Mouse (Mus musculus): ENCODE measurements around the gene Ada. TPM values are rescaled to one million over a fixed set of nuclear protein-coding genes. Genes with fewer than 3 reads are reported as not detected.
"Not testable (repeated sequence)": the region's sequence is repeated elsewhere in the genome, so short reads cannot be mapped to it uniquely, and the experiment has no call there.

The Ada gene
- total RNA-seq, 2 experiments from 2014 or later, result 5.0 to 5.9 TPM

DNA sequence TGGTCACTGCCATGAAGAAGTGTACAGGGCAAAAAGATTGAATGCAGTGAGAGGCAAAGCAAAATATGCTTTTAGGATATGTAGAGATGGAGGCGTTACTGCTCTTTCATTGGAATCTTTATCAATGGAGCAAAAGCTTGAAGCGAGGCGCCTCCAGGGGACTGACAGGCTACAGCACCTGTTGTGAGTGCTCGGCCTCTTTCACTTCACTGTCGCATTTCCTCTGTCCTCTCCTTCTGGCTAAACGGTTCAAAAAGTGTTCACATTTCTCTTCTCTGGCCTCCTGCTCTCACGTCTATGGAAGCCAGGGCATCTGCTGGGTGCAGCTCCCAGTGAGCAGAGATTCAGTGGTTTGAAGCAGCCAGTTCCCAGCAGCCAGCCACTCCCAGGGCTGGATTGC lies 47.6 kb downstream of the Ada start:
- DNase-seq, result no peak
- intact Hi-C loops (cut with DNase I), result no loop called here

GRCm38 (mm10) chr2:163699078-163699780 lies 50.8 kb downstream of the Ada start:
- intact Hi-C loops (cut with DNase I), result loop anchor here (5.0 kb wide), 1 partner anchor 37 kb away; no protein-coding TSS in a partner anchor
- no peak for DNase-seq

DNA sequence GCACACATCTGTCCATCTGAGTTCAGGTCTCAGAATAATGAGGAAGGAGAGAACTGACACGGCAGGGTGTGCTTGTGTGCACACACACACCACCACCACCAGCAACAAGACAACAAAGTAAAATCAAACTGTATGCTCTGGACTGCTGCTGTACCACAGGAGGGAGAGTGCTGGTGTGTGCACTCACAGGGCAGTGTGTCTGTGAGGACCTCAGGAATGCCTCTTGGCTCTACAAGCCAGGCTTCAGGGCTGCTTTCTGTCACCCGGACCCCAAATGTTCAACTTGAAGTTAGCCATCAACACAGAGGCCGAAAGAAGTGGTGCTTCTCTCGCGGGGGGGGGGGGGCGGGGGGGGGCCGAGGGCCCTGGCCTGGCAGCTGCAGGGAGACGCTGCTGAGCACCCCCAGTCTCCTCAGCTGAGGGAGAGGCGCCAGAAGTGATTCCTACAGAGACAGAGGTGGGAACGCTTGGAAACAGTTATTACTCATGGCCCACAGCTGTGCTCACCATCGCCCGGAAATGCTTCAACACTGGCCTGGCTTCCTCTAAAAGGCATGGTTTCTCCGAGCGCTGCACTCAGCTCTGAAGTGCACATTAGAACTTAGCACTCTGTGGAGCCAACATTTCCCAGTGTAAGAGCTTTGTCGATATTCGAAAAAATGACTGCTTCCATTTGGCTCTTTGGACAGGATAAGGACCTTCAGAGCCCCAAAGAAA lies 52.1 kb downstream of the Ada start:
- no peak for DNase-seq
- intact Hi-C loops (cut with DNase I), result loop anchor here (5.0 kb wide), 1 partner anchor 36 kb away; no protein-coding TSS in a partner anchor

DNA sequence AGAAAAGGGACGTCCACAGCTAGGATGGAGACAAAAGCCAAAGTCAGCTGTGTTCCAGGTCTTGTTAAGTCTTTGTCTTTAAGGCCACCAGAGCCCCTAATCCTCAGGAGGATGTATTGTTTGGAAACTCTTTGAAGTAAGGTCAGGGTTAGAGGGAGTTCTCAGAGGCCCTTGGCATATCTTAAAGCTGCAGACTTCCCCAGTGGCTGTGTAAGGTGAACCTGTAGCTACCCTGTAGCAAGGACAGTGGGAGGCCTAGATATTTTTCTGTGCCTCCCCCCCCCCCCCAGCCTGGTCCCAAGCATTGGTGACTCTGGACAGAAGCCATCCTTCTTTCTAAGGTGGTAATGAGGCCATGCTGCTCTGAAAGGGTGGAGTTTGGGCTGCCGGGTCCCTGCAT lies 53.3 kb downstream of the Ada start:
- intact Hi-C loops (cut with DNase I), result loop anchor here (5.0 kb wide), 1 partner anchor 34 kb away; no protein-coding TSS in a partner anchor
- DNase-seq, result no peak

- intact Hi-C loops (cut with DNase I), result no loop called here
- no peak for DNase-seq
Measured at GRCm38 (mm10) chr2:163693716-163694314, 56.2 kb downstream of the Ada start.

DNA sequence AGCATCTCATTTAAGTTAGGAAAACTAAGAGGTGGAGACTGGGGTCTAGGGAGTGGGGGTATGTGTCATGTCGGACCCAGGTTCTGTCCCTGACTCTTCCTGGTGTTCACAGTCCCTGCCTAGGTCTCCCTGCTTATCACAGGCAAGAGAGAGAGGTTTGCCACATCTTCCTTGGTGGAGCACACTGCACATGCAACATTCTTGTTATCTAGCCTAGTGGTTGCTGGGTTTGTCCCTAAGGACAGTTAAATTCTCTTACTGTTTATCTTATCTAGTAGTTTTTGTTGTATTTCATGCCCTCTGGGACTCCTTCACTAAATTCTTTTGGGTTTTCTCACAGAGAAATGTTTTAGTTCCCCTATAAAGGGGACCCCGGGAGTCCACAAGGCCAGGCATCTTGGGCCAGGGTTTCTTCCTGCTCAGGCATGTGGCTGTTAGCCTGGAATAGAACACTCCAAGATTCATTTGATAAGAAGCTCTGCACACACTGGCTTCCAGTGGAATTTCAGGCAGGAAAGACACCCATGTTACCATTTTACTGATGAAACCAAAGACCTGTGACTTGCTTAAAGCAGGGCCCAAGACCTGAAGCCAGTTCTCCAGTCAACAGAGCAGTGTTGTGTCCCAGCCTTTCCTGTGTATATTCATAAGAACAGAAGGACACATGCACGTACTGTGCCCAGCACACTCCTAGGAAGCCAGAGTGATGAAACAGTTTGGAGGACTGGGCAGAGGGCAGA lies 57.0 kb downstream of the Ada start:
- intact Hi-C loops (cut with DNase I), result no loop called here

GRCm38 (mm10) chr2:163691846-163692605 lies 58.0 kb downstream of the Ada start:
- intact Hi-C loops (cut with DNase I), result no loop called here
- no peak for DNase-seq

More for the DNA sequence above, 57.0 kb downstream of the Ada start:
- no peak for DNase-seq

GRCm38 (mm10) chr2:163690409-163691304 lies 59.4 kb downstream of the Ada start:
- no peak for DNase-seq
- intact Hi-C loops (cut with DNase I), result no loop called here

GRCm38 (mm10) chr2:163689771-163690170 lies 60.3 kb downstream of the Ada start:
- DNase-seq, result no peak
- intact Hi-C loops (cut with DNase I), result no loop called here

DNA sequence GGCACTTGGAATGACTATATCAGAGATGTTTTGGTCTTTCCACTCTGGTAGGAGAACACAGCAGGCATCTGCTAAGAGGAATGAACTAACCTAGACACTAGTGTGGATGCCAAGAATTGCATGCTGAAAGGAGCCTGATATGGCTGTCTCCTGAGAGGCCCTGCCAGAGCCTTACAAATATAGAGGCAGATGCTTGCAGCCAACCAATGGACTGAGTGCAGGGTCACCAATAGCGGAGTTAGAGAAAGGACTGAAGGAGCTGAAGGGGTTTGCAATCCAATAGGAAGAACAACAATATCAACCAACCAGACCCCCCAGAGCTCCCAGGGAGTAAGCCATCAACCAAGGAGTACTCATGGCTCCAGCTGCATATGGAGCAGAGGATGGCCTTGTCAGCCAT lies 61.7 kb downstream of the Ada start:
- intact Hi-C loops (cut with DNase I); DNase-seq: not testable (repeated sequence)

DNA sequence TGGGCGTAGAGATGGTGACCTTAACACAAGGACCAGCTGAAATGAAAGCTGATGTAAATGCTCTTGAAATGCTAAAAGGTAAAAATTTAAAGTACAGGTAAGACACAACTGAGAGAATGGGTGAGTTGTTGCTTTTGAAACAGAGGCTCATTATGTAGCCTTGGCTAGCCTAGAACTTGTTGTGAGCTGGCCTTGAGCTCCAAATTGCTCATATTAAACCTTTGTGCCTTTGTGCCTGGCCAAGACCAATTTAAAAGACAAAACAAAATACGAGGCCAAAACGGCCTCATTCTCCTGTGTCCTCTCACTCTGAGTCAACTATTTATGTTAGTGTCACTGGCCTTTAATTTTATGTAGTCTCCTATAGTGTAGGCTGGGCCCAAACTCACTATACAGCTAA lies 63.2 kb downstream of the Ada start:
- no peak for DNase-seq
- intact Hi-C loops (cut with DNase I), result no loop called here

DNA sequence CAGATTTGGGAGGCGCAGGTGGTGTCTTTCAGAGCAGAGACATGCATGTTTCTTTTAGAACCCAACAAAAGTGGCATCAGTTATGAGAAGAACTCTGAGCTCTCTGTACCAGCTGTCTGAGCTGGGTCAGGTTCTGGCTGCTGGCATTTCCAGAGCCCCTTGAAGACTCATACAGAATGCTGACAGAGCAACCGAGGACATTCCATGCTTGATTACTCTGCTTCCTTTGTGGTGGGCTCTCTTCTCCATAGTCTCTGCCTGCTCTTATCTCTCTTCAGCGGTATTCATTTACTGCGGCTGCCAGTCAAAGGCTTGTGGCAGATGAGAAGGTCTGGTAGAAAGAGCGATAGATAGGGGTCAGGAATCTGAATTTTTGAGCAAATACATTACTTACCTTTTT lies 63.8 kb downstream of the Ada start:
- intact Hi-C loops (cut with DNase I), result no loop called here
- no peak for DNase-seq

DNA sequence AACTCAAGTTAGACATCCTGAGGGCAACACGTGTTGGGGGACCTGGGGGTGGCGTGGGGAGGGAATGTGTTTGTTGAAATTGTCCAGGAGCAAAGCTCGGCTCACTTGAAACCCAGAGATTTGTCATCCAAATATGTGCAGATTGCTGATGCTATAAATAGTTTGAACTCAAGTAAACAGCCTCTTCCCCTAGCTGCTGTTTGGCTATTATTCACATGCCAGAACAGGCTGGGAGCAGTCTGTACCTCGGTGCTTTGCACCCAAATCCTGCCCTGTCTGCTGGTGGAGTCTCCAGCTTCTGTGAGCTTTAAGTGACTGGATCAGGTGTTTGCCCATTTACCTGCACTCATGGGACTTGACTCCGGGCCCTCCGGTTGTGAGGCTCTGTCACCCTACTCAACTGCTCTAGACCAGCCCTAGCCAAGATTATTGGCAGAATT lies 64.3 kb downstream of the Ada start:
- intact Hi-C loops (cut with DNase I), result no loop called here
- DNase-seq, result no peak

DNA sequence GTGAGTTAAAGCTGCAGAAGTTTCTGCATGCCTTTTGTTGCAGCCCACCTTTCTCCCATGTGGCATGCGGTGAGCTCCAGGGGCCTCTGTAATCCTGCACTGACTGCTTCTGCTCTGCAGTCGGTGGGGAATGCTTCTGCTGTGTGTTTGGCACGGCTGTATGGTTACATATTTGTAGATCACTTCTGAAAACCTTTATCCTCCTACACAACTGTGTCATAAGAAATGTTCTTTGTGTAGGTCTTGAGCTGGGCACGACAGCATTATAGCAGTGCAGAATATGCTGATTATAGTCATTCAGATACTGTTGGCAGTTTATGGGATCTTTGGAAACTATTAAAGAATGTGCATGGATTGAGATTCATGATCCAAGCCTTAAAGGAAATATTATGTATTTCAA lies 64.8 kb downstream of the Ada start:
- no peak for DNase-seq
- intact Hi-C loops (cut with DNase I), result no loop called here

GRCm38 (mm10) chr2:163682344-163682743 lies 67.7 kb downstream of the Ada start:
- no peak for DNase-seq
- intact Hi-C loops (cut with DNase I), result no loop called here

- intact Hi-C loops (cut with DNase I), result no loop called here
- no peak for DNase-seq
Measured at GRCm38 (mm10) chr2:163676745-163677144, 73.3 kb downstream of the Ada start.
